ENCODE assay signal across 12 mouse cellular contexts in genomic region chr17:56693395-56693794, GRCm38 (mm10). TPM values are rescaled to one million over a fixed set of nuclear protein-coding genes. Genes with fewer than 3 reads are reported as not detected.
A peak's percentile ranks its signal among the peaks of the same experiment; 100 is the strongest.
DNase-seq lines count a peak whose midpoint lies in the region; ATAC-seq and TF ChIP-seq lines count a peak whose summit lies in the region.
"Had no signal": no experiment of that assay in that cellular context is flagged by ENCODE, and none has a peak within 500 bp of the region (broad histone marks: within the 10 kb centered on the region; RNA-seq: fewer than 3 reads in every experiment).

No protein-coding gene starts in this region.

- H3K4me2 ChIP-seq in hindbrain, embryonic 12.5 days (replicated peaks) = no peak overlapping the region
- H3K4me2 ChIP-seq in hindbrain, embryonic 11.5 days (replicated peaks; ENCODE audit: low read depth, low read length) = no peak overlapping the region
- H3K4me2 ChIP-seq in hindbrain, postnatal 0 days (ENCODE audit: low read depth, low read length) = no peak overlapping the region
- H3K4me2 ChIP-seq: limb, embryonic 15.5 days had no signal

- H3K36me3 ChIP-seq in hindbrain, embryonic 12.5 days = peaks cover 88% of the 10 kb centered on the region
- H3K36me3 ChIP-seq in hindbrain, embryonic 11.5 days (ENCODE audit: control insufficient read depth, insufficient read depth, low read length) = peaks cover 25% of the 10 kb centered on the region
- H3K36me3 ChIP-seq in hindbrain, postnatal 0 days (ENCODE audit: insufficient read depth, low read length) = peaks cover 22% of the 10 kb centered on the region

- H3K9me3 ChIP-seq in hindbrain, embryonic 12.5 days (replicated peaks) = no peaks in the 10 kb centered on the region
- no peaks in the 10 kb centered on the region for H3K9me3 ChIP-seq in hindbrain, embryonic 11.5 days (ENCODE audit: control insufficient read depth, low read length)
- no peaks in the 10 kb centered on the region for H3K9me3 ChIP-seq in hindbrain, postnatal 0 days (ENCODE audit: low read length)
- H3K9me3 ChIP-seq: limb, embryonic 15.5 days had no signal

- ATAC-seq in hindbrain, embryonic 12.5 days (ENCODE audit: low FRiP score) = no peak
- no peak for ATAC-seq in hindbrain, embryonic 11.5 days (ENCODE audit: low FRiP score)
- peak; percentile 39 for ATAC-seq in hindbrain, postnatal 0 days
- ATAC-seq: activated CD4-positive, CD25-positive, alpha-beta regulatory T cell, adult 4 months; inflammation-experienced regulatory T-cells, adult 6 months had no signal

- no peak overlapping the region for H3K4me3 ChIP-seq in hindbrain, embryonic 12.5 days
- no peak overlapping the region for H3K4me3 ChIP-seq in hindbrain, embryonic 11.5 days (ENCODE audit: low read depth, low read length)
- H3K4me3 ChIP-seq in hindbrain, postnatal 0 days (ENCODE audit: low read length) = no peak overlapping the region
- H3K4me3 ChIP-seq: limb, embryonic 15.5 days had no signal

- peaks cover 18% of the 10 kb centered on the region for H3K4me1 ChIP-seq in hindbrain, embryonic 12.5 days
- H3K4me1 ChIP-seq in hindbrain, embryonic 11.5 days (replicated peaks; ENCODE audit: control insufficient read depth, insufficient read depth, low read length) = no peaks in the 10 kb centered on the region
- peaks cover 7% of the 10 kb centered on the region for H3K4me1 ChIP-seq in hindbrain, postnatal 0 days (ENCODE audit: insufficient read depth, low read length)

- no peak overlapping the region for H3K9ac ChIP-seq in hindbrain, embryonic 12.5 days
- H3K9ac ChIP-seq in hindbrain, embryonic 11.5 days (ENCODE audit: low read depth, low read length) = no peak overlapping the region
- peak overlapping the region; percentile 28; the same call in 1 of the 2 replicates for H3K9ac ChIP-seq in hindbrain, postnatal 0 days (replicated peaks; ENCODE audit: low read length)
- H3K9ac ChIP-seq: limb, embryonic 15.5 days had no signal

- H3K27ac ChIP-seq in hindbrain, embryonic 12.5 days = 0 out of 2 replicates have a peak overlapping the region, but pooled peaks have one; percentile 12
- H3K27ac ChIP-seq in hindbrain, embryonic 11.5 days (ENCODE audit: low read depth, low read length) = no peak overlapping the region
- H3K27ac ChIP-seq in hindbrain, postnatal 0 days = peak overlapping the region; percentile 12; the same call in 1 of the 2 replicates
- H3K27ac ChIP-seq: limb, embryonic 15.5 days had no signal

- no peak for TF ChIP-seq CTCF in hindbrain, postnatal 0 days (IDR thresholded peaks at IDR 0.05; ENCODE audit: low read depth)

- no peaks in the 10 kb centered on the region for H3K27me3 ChIP-seq in hindbrain, embryonic 12.5 days
- H3K27me3 ChIP-seq in hindbrain, embryonic 11.5 days (ENCODE audit: control insufficient read depth, insufficient read depth, low read length) = no peaks in the 10 kb centered on the region
- H3K27me3 ChIP-seq in hindbrain, postnatal 0 days (ENCODE audit: insufficient read depth, low read length) = no peaks in the 10 kb centered on the region
- H3K27me3 ChIP-seq: limb, embryonic 15.5 days had no signal

- 95% methylated on average over 1 of the region's 1 CpGs for WGBS in hindbrain, embryonic 12.5 days
- WGBS in hindbrain, embryonic 11.5 days = 73% methylated on average over 1 of the region's 1 CpGs
- WGBS in hindbrain, postnatal 0 days = 13% methylated on average over 1 of the region's 1 CpGs

- DNase-seq in hindbrain, embryonic 11.5 days (ENCODE audit: low spot score) = no peak
- DNase-seq in 3T3-L1 (ENCODE audit: low read depth, low spot score) (peak; percentile 35), MN1 (ENCODE audit: low spot score) (peak; percentile 89)
- no peak for DNase-seq in hindbrain, postnatal 0 days (ENCODE audit: low spot score)
- DNase-seq in left cerebral cortex, adult 8-10 months (ENCODE audit: low spot score in 2 of 2) = no peak
- DNase-seq in cerebellum, adult 11 months = no peak
- DNase-seq: embryo, embryonic 11 days; thymus, adult 18-20 months had no signal

RNA-seq across cellular contexts. Expression of gene Ranbp3, which starts 20.3 kb away (rescaled TPM):
- 98.2 and 105 TPM in 2 replicates for polyA plus RNA-seq in hindbrain, embryonic 12.5 days (2016; fragmentation: Nextera tagmentation; extraction: Ambion mirVana)
- polyA plus RNA-seq in hindbrain, embryonic 11.5 days (2014; fragmentation: Nextera tagmentation; extraction: Ambion mirVana) = 94.2 and 104 TPM in 2 replicates
- total RNA-seq in hindbrain, postnatal 0 days (2014; rRNA removed) = 121 and 122 TPM in 2 replicates
- 87.2 and 88.7 TPM in 2 replicates for polyA plus RNA-seq in hindbrain, postnatal 0 days (2015; fragmentation: Nextera tagmentation; extraction: Ambion mirVana)
- total RNA-seq in left cerebral cortex, adult 8-10 months (2022) = 10 to 100 TPM; 85.9 to 91.2 (median 88.2) TPM

RNA-seq across cellular contexts. Expression of gene Ndufa11, which starts 24.2 kb away (rescaled TPM):
- polyA plus RNA-seq in hindbrain, embryonic 12.5 days (2016; fragmentation: Nextera tagmentation; extraction: Ambion mirVana) = 323 and 382 TPM in 2 replicates
- 363 and 381 TPM in 2 replicates for polyA plus RNA-seq in hindbrain, embryonic 11.5 days (2014; fragmentation: Nextera tagmentation; extraction: Ambion mirVana)
- 279 and 501 TPM in 2 replicates for total RNA-seq in hindbrain, postnatal 0 days (2014; rRNA removed)
- 691 and 728 TPM in 2 replicates for polyA plus RNA-seq in hindbrain, postnatal 0 days (2015; fragmentation: Nextera tagmentation; extraction: Ambion mirVana)
- 100 to 1,000 TPM; 185 to 224 (median 208) TPM for total RNA-seq in left cerebral cortex, adult 8-10 months (2022)

RNA-seq across cellular contexts. Expression of gene Vmac, which starts 24.4 kb away (rescaled TPM):
- polyA plus RNA-seq in hindbrain, embryonic 12.5 days (2016; fragmentation: Nextera tagmentation; extraction: Ambion mirVana) = 15.3 and 18.1 TPM in 2 replicates
- polyA plus RNA-seq in hindbrain, embryonic 11.5 days (2014; fragmentation: Nextera tagmentation; extraction: Ambion mirVana) = 15.6 and 18.1 TPM in 2 replicates
- 37.5 and 40.7 TPM in 2 replicates for total RNA-seq in hindbrain, postnatal 0 days (2014; rRNA removed)
- polyA plus RNA-seq in hindbrain, postnatal 0 days (2015; fragmentation: Nextera tagmentation; extraction: Ambion mirVana) = 17.4 and 19.1 TPM in 2 replicates
- 10 to 100 TPM; 10.4 to 15.7 (median 13.8) TPM for total RNA-seq in left cerebral cortex, adult 8-10 months (2022)

Comparison
In these comparisons a context has a peak if more than half of its experiments do, and no peak if none do; other contexts are left out.
1. DNase-seq: peak in 3T3-L1 (single experiment) and MN1 (single experiment); none in hindbrain, embryonic 11.5 days (single experiment), hindbrain, postnatal 0 days (single experiment), left cerebral cortex, adult 8-10 months (0 of 2) and cerebellum, adult 11 months (single experiment).